Mouse (Mus musculus): ENCODE results near the gene Pepd.

Pepd gene

GRCm38 (mm10) chr7:35059467-35059866, 147.3 kb downstream of the Pepd start:
- Histone ChIP-seq H3K4me1 (replicated peaks; ENCODE audit: low read depth, low read length) (peaks cover 21% of the 10 kb centered on the region), H3K36me3 (ENCODE audit: insufficient read depth, low read length) (no peaks in the 10 kb centered on the region), H3K4me3 (replicated peaks; ENCODE audit: low read length) (no peak overlapping the region), H3K27me3 (ENCODE audit: insufficient read depth, low read length) (no peaks in the 10 kb centered on the region), H3K9me3 (ENCODE audit: low read length) (peaks cover 10% of the 10 kb centered on the region)
- TF ChIP-seq CTCF (conservative IDR thresholded peaks at IDR 0.05; ENCODE audit: low read length) (peak; percentile 49), POU5F1 (IDR thresholded peaks at IDR 0.05; ENCODE audit: borderline replicate concordance, low read length) (no peak), NANOG (IDR thresholded peaks at IDR 0.05; ENCODE audit: borderline replicate concordance, low read length) (no peak)

- Histone ChIP-seq H3K4me1 (replicated peaks; ENCODE audit: low read depth, low read length) (peaks cover 6% of the 10 kb centered on the region; the same call in 1 of the 2 replicates), H3K9me3 (ENCODE audit: low read length) (peaks cover 8% of the 10 kb centered on the region), H3K36me3 (ENCODE audit: insufficient read depth, low read length) (no peaks in the 10 kb centered on the region), H3K27me3 (ENCODE audit: insufficient read depth, low read length) (0 out of 2 replicates have a peak, but pooled peaks cover 7% of the 10 kb centered on the region), H3K4me3 (replicated peaks; ENCODE audit: low read length) (no peak overlapping the region)
- TF ChIP-seq NANOG (IDR thresholded peaks at IDR 0.05; ENCODE audit: borderline replicate concordance, low read length): no peak
- no peak for TF ChIP-seq POU5F1 (IDR thresholded peaks at IDR 0.05; ENCODE audit: borderline replicate concordance, low read length)
- TF ChIP-seq CTCF (conservative IDR thresholded peaks at IDR 0.05; ENCODE audit: low read length): no peak
Observed at GRCm38 (mm10) chr7:35064286-35065258, 152.4 kb downstream of the Pepd start.

GRCm38 (mm10) chr7:35065958-35066357, 153.8 kb downstream of the Pepd start:
- no peak overlapping the region for H3K4me3 ChIP-seq (replicated peaks; ENCODE audit: low read length)
- H3K9me3 ChIP-seq (ENCODE audit: low read length): no peaks in the 10 kb centered on the region
- H3K4me1 ChIP-seq (replicated peaks; ENCODE audit: low read depth, low read length): peaks cover 6% of the 10 kb centered on the region; the same call in 1 of the 2 replicates
- TF ChIP-seq NANOG (IDR thresholded peaks at IDR 0.05; ENCODE audit: borderline replicate concordance, low read length) (no peak), CTCF (conservative IDR thresholded peaks at IDR 0.05; ENCODE audit: low read length) (no peak), POU5F1 (IDR thresholded peaks at IDR 0.05; ENCODE audit: borderline replicate concordance, low read length) (no peak)
- H3K36me3 ChIP-seq (ENCODE audit: insufficient read depth, low read length): no peaks in the 10 kb centered on the region
- 0 out of 2 replicates have a peak, but pooled peaks cover 7% of the 10 kb centered on the region for H3K27me3 ChIP-seq (ENCODE audit: insufficient read depth, low read length)

GRCm38 (mm10) chr7:35066640-35067212, 154.5 kb downstream of the Pepd start:
- no peaks in the 10 kb centered on the region for H3K9me3 ChIP-seq (ENCODE audit: low read length)
- H3K4me1 ChIP-seq (replicated peaks; ENCODE audit: low read depth, low read length): peaks cover 6% of the 10 kb centered on the region; the same call in 1 of the 2 replicates
- H3K27me3 ChIP-seq (ENCODE audit: insufficient read depth, low read length): 0 out of 2 replicates have a peak, but pooled peaks cover 7% of the 10 kb centered on the region
- no peak overlapping the region for H3K4me3 ChIP-seq (replicated peaks; ENCODE audit: low read length)
- TF ChIP-seq NANOG (IDR thresholded peaks at IDR 0.05; ENCODE audit: borderline replicate concordance, low read length) (no peak), CTCF (conservative IDR thresholded peaks at IDR 0.05; ENCODE audit: low read length) (no peak), POU5F1 (IDR thresholded peaks at IDR 0.05; ENCODE audit: borderline replicate concordance, low read length) (no peak)
- no peaks in the 10 kb centered on the region for H3K36me3 ChIP-seq (ENCODE audit: insufficient read depth, low read length)

- Histone ChIP-seq H3K4me3 (replicated peaks; ENCODE audit: low read length) (no peak overlapping the region), H3K36me3 (ENCODE audit: insufficient read depth, low read length) (no peaks in the 10 kb centered on the region)
Observed at GRCm38 (mm10) chr7:35076645-35077044, 164.5 kb downstream of the Pepd start.

GRCm38 (mm10) chr7:35080843-35081338, 168.7 kb downstream of the Pepd start:
- no peak for TF ChIP-seq NANOG (IDR thresholded peaks at IDR 0.05; ENCODE audit: borderline replicate concordance, low read length)
- TF ChIP-seq CTCF (conservative IDR thresholded peaks at IDR 0.05; ENCODE audit: low read length): no peak
- no peak for TF ChIP-seq POU5F1 (IDR thresholded peaks at IDR 0.05; ENCODE audit: borderline replicate concordance, low read length)

More at GRCm38 (mm10) chr7:35076645-35077044, 164.5 kb downstream of the Pepd start:
- 0 out of 2 replicates have a peak, but pooled peaks cover 3% of the 10 kb centered on the region for H3K27me3 ChIP-seq (ENCODE audit: insufficient read depth, low read length)
- TF ChIP-seq CTCF (conservative IDR thresholded peaks at IDR 0.05; ENCODE audit: low read length) (no peak), NANOG (IDR thresholded peaks at IDR 0.05; ENCODE audit: borderline replicate concordance, low read length) (no peak), POU5F1 (IDR thresholded peaks at IDR 0.05; ENCODE audit: borderline replicate concordance, low read length) (no peak)
- H3K4me1 ChIP-seq (replicated peaks; ENCODE audit: low read depth, low read length): no peaks in the 10 kb centered on the region; the same call in 1 of the 2 replicates
- no peaks in the 10 kb centered on the region for H3K9me3 ChIP-seq (ENCODE audit: low read length)

GRCm38 (mm10) chr7:35081406-35082104, 169.4 kb downstream of the Pepd start:
- peaks cover 7% of the 10 kb centered on the region for H3K4me1 ChIP-seq (replicated peaks; ENCODE audit: low read depth, low read length)
- TF ChIP-seq POU5F1 (IDR thresholded peaks at IDR 0.05; ENCODE audit: borderline replicate concordance, low read length): no peak
- H3K4me3 ChIP-seq (replicated peaks; ENCODE audit: low read length): no peak overlapping the region
- peaks cover 34% of the 10 kb centered on the region for H3K27me3 ChIP-seq (ENCODE audit: insufficient read depth, low read length)
- H3K9me3 ChIP-seq (ENCODE audit: low read length): no peaks in the 10 kb centered on the region
- H3K36me3 ChIP-seq (ENCODE audit: insufficient read depth, low read length): no peaks in the 10 kb centered on the region

More at GRCm38 (mm10) chr7:35080843-35081338, 168.7 kb downstream of the Pepd start:
- Histone ChIP-seq H3K27me3 (ENCODE audit: insufficient read depth, low read length) (peaks cover 29% of the 10 kb centered on the region), H3K36me3 (ENCODE audit: insufficient read depth, low read length) (no peaks in the 10 kb centered on the region), H3K9me3 (ENCODE audit: low read length) (no peaks in the 10 kb centered on the region), H3K4me3 (replicated peaks; ENCODE audit: low read length) (no peak overlapping the region), H3K4me1 (replicated peaks; ENCODE audit: low read depth, low read length) (peaks cover 2% of the 10 kb centered on the region; the same call in 1 of the 2 replicates)
